Mouse (Mus musculus) c-Kit-positive CD71-positive TER-119-negative erythroid progenitor cells, embryonic 14.5 days (primary cell): Measurements from ENCODE around the gene Mapk8ip3.

Experiments
- DNase-seq: peaks from one replicate; pipeline ENCODE4 v3.0.0-alpha.2; 2013; ENCODE audit warnings: low read depth

The Mapk8ip3 gene

GRCm38 (mm10) chr17:24902124-24902523, 34.7 kb downstream of the Mapk8ip3 start:
- no peak for DNase-seq

DNA sequence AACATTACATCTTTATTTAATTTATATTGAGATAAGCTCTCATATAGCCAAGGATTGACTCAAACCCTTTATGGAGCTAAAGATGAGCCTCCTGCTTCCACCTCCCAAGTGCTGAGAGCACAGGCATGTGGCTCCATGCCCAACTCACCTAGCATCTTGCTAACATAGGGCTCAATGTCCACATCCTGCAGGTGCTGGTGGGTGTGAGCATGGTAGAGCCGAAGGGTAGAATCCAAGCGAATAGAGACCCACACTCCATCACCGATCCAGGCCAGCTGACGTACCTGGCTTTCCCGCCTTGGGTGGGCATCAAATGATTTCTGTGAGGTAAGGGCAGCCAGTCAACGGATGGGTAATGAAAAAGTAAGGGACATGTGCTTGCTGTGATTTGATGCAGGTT, 36.8 kb downstream of the Mapk8ip3 start:
- no peak for DNase-seq

DNA sequence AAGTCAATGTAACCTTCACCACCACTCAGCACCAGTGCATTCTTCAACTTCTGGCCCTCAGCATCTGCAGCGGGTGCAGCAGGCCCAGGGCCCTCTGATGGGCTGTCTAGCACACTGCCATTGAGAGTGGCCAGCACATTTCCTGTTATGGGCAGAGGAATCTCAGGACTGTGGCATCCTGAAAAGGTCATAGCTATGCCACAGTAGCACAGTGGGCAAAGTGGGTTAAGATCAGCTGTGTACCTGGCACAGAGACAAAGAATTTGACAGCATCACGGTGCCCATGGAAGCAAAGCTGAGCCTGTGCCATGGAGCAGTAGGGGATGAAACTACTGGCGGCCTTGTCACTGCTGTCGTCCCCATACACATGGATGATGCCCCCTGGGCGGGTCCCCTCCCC, 37.6 kb downstream of the Mapk8ip3 start:
- no peak for DNase-seq

DNA sequence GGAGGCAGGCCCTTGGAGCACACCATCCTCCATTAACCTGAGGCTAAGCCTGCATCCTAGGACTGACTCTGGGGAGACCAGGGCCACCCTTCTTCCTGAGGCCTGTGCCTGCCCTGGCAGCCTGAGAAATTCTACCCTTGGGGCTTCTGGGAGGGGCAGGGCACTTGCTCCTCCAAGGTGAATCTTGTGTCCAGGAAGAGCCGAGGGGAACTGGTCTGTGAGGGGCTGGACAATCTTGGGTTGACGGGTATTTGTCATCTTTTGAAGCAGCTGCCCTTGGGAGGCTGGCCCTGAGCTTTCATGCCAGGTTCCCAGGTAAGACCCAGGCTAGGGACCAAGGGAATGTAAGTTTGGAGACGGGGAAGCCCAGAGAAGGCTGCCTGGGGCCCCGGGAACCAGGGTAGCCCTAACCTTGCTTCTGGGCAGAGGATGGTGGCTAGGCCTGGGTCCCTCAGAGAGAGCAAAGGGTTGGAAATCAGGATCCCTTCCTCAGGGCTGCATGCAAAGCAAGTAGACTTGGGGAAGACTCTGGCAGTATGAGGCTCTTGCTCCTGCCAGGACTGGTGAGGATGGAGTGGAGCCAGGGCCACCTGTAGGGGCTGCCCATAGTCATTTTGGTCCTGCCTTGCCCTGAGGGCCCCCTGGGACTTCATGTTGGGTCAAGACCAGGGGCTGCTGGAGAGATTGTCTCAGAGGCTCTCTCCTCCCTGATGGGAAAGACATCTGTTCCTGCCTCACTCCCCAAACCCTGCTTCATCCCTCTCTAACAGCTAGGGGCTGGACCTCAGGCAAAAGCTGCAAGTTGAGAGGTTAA, 38.5 kb downstream of the Mapk8ip3 start:
- no peak for DNase-seq

- DNase-seq: no peak
Measured at GRCm38 (mm10) chr17:24897600-24897999, 39.2 kb downstream of the Mapk8ip3 start.

DNA sequence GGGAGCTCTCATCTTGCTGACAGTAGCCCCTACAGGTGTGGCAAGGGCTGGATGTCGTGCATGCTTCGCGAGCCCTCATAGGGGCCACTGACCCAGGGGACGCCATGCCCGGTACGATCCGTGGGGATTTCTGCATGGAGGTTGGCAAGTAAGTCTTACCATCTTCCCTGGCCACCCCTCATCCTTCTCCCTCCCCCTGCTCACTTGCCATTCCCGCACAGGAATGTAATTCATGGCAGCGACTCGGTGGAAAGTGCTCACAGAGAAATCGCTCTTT, 39.8 kb downstream of the Mapk8ip3 start:
- no peak for DNase-seq

DNA sequence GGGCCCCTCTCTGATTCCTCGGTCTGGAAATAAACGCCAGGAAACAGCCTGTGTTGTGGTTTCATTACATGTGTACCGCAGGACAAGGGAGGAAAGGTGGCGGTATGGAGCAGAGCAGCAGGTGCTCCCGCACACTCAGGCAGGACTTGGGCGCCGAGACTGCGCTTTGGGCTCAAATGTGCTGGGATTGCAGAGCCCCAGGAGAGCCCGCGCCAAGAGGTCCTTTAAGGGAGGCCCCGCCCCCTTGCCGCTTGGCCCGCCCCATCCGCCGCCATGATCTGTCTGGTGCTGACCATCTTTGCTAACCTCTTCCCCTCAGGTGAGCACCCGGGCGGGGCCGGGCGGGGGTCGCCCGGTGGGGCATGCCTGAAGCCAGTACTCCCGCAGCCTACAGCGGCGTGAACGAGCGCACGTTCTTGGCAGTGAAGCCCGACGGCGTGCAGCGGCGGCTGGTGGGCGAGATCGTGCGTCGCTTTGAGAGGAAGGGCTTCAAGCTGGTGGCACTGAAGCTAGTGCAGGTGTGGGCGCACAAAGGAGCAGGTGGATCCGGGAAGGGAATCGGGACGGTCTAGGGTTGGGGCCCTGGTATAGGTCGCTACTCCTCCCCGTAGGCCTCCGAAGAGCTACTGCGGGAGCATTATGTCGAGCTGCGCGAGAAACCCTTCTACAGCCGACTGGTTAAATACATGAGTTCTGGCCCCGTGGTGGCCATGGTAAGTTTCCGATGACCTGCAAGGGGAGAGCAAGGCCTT, 40.4 kb downstream of the Mapk8ip3 start, which contains the start of gene Nme3:
TSS of gene Nme3 (plus strand) at position 260 of the 752 bp plus-strand sequence.
- DNase-seq: peak; percentile 76

DNA sequence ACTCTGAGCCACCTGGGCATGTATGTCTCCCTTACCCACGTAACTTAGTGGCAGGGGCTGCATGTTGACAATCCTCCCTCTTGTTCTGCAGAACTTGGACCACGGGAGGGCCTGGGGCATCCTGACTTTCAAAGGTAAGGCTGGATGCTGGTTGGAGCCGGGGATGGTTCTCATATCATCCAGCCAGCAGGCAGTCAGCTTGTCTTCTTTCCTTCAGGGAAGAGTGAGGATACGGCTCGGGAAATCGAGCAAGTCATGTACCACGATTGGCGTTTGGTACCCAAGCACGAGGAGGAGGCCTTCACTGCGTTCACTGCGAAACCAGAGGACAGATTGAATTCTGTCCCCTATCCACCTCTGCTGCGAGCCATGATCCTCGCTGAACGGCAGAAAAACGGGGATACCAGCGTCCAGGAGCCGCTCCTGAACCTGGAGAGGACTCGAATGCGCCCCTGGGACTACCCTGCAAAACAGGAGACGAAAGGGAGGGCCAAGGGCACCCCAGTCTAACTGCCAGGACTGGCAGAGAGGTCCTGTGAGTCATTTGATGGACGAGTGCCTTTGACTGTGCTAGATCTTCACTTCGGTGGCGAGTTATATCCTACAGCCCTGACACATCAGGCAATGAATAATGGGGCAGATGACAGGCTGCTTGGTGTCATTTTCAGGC, 41.1 kb downstream of the Mapk8ip3 start:
- peak; percentile 24 for DNase-seq

DNA sequence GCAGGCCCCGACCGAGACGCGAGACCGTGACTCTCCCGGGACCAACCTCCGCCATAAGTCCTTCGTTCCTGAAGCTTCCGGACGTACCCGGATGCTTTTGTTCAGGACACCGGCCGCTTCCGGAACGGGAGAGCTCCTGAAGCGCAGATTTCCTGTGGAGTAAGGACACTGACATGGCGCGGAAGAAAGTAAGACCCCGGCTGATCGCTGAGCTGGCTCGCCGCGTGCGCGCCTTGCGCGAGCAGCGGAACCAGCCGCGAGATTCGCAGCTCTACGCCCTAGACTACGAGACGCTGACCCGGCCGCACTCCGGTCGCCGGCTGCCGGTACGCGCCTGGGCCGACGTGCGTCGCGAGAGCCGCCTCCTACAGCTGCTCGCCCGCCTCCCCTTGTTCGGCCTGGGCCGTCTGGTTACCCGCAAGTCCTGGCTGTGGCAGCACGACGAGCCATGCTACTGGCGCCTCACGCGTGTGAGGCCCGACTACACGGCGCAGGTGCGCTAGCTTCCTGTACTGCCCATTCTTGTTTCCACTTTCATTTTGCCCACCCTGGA, 41.7 kb downstream of the Mapk8ip3 start, which contains the start of the genes Eme2 and Mrps34:
TSS of gene Eme2 (minus strand) at position 93 of the 553 bp plus-strand sequence.
TSS of gene Mrps34 (plus strand) at position 122 of the 553 bp plus-strand sequence.
- DNase-seq: peak; percentile 86

GRCm38 (mm10) chr17:24894061-24894994, 42.4 kb downstream of the Mapk8ip3 start:
- peak; percentile 25 for DNase-seq

- no peak for DNase-seq
Measured at GRCm38 (mm10) chr17:24893276-24893675, 43.5 kb downstream of the Mapk8ip3 start.

DNA sequence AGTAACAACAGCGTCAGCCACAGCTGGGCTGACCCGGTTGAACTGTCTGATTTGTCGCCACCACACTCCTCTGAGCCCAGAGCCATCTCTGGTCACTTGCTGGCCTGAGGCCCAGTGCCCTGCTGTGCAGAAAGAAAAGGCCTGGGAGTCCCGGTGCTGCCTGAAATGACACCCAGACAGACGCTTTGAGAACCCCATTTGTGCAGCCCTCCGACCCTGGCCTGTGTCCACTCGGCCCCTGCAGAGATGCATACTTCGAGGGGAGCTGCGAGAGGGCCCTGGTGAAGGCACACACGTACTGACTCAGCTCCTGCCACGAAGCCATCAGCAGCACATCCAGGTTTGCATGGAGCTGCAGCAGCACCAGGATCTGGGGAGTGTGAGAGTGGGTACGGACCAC, 44.0 kb downstream of the Mapk8ip3 start:
- no peak for DNase-seq

DNA sequence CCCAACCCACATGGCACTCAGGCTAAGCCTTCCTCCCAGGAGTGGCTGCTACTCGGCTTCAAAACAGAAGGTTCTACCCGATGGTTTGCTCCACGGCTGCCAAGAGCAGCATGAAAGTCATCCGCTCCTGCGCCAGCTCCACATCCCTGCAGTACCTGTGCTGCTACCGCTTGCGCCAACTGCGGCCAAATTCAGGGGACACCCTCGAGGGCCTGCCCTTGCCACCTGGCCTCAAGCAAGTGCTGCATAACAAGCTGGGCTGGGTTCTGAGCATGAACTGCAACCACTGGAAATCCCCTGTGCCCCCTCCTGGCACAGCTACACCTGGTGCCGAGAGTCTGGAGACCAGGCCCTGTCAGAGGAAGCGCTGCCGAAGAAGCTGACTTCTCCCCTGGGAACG, 45.5 kb downstream of the Mapk8ip3 start:
- DNase-seq: no peak

DNA sequence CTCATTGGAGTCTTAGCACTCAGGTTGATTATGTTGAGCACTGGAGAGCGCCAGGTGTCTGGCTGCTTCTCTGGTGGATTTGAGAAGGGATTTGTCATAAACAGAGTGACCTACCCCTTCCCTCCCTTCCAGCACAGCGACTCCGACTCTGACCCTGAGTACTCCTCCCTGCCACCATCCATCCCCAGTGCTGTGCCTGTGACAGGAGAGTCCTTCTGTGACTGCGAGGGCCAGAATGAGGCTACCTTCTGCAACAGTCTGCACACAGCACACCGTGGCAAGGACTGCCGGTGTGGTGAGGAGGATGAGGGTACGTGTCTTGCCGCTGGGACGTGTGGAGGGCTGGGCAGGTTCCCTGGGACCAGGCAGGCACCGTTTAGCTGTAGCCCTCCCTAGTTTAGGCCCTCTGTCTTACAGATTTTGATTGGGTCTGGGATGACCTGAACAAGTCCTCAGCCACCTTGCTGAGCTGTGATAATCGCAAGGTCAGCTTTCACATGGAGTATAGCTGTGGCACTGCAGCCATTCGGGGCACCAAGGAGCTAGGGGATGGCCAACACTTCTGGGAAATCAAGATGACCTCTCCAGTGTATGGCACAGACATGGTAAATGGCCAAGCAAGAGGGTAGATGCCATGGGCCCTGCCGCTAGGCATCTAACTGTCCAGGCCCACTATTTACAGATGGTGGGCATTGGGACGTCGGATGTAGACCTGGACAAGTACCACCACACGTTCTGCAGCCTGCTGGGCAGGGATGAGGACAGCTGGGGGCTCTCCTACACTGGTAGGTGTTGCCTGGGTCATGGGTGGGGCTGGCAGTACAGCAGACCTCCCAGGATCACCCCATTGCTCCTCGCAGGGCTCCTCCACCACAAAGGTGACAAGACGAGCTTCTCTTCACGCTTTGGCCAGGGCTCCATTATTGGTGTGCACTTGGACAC, 46.4 kb downstream of the Mapk8ip3 start:
- no peak for DNase-seq

- DNase-seq: no peak
Measured at GRCm38 (mm10) chr17:24888862-24889261, 47.9 kb downstream of the Mapk8ip3 start.

GRCm38 (mm10) chr17:24887291-24888080, 49.3 kb downstream of the Mapk8ip3 start:
- no peak for DNase-seq

- no peak for DNase-seq
Measured at GRCm38 (mm10) chr17:24886932-24887271, 49.9 kb downstream of the Mapk8ip3 start.

GRCm38 (mm10) chr17:24886134-24886931, 50.4 kb downstream of the Mapk8ip3 start, which contains the start of the genes Nubp2 and Spsb3:
Gene Nubp2 (minus strand): TSS chr17:24886349.
Gene Spsb3 (plus strand): TSS chr17:24886643.
- peak; percentile 98 for DNase-seq
